Mouse (Mus musculus): Measurements from ENCODE around the gene Hoxd3. TPM values are rescaled to one million over a fixed set of nuclear protein-coding genes. Genes with fewer than 3 reads are reported as not detected.
A peak's percentile ranks its signal among the peaks of the same experiment; 100 is the strongest.

Gene Hoxd3
- polyA plus RNA-seq, 1 experiment, result 0.42 TPM

DNA sequence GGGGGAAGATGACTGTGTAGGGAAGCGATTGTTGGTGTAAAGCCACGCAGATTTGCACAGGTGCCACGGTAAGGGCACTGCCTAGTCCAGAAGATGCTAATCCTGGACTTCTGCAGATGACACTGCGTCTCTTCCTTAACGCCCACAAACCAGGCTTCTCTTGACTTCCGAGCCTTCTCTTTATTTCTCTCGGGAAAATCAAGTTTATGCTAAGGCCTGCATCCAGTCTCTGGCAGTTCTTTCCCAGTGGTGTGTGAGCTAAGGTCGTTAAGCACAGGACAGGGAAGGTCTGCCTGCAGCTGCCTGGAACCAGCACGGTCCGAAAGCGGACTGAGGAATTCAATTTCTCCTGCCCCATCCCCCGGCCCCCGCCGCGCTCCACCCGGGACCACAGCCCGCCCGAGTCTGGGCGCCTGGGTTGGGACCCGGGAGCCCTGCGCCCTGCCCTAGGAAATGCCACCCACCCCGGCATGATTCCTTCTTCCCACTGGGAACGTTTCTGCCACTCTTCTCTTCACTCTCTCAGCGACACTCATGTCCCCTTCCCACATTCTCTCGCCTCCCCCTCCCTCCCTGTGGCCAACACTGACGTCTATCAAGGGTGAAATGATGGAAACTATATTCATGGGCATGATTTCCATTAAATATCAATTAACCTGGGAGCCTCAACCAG is 7.9 kb upstream of the Hoxd3 start:
- TF ChIP-seq CTCF (IDR thresholded peaks at IDR 0.05; ENCODE audit: extremely low read depth, insufficient read length, insufficient replicate concordance, low read depth, low read length) (no peak), POLR2A (IDR thresholded peaks at IDR 0.05; ENCODE audit: low read depth, low read length) (no peak)
- no peaks in the 10 kb centered on the region for H3K36me3 ChIP-seq (ENCODE audit: control insufficient read depth, insufficient read depth, low read length)
- no peak overlapping the region for H3K4me3 ChIP-seq (ENCODE audit: low read depth, low read length)
- H3K27ac ChIP-seq (ENCODE audit: insufficient read depth, low read depth, low read length), result no peak overlapping the region
- peaks cover 6% of the 10 kb centered on the region; the same call in 1 of the 2 replicates for H3K4me1 ChIP-seq (ENCODE audit: control insufficient read depth, insufficient read depth, insufficient read length, low read length)
- peaks cover 76% of the 10 kb centered on the region for H3K27me3 ChIP-seq (ENCODE audit: control insufficient read depth, insufficient read depth, low read length)
- WGBS, result 16% methylated on average over 26 of the region's 26 CpGs

DNA sequence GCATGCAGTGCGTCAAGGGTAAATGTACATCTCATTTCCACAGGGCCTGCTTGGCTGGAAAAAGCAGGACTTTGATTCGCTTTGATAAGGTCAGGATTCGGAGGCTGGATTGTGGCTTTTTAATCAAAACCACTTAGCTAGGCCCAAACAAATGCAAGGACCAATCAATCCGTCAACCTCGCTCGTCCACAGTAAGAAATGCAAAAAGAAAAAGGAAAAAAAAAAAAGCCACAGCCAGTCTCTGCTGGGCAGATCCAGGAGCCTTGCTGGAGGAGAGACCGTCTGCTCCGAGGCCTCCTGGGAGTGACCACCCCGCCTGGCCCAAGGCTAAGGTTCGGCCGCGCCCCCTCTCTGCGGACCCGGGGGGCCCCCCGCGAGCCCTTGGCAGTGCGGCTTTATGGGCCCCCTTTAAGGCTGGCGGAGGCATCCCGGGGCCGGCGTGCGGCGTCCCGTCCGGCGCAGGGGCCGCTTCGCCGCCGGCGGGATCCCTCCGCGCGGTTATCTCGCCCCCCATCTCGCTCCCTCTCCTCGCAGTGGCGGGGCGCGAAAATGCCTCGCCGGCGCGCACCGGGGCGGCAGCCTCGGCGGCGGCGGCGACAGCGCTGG is 7.2 kb upstream of the Hoxd3 start, which contains the start of gene Hoxd8:
Hoxd8 (plus strand) TSS at position 223 of the 606 bp plus-strand sequence.
- Histone ChIP-seq H3K27me3 (ENCODE audit: control insufficient read depth, insufficient read depth, low read length) (peaks cover 71% of the 10 kb centered on the region), H3K4me1 (ENCODE audit: control insufficient read depth, insufficient read depth, insufficient read length, low read length) (peaks cover 6% of the 10 kb centered on the region; the same call in 1 of the 2 replicates), H3K27ac (ENCODE audit: insufficient read depth, low read depth, low read length) (no peak within 1 kb of the TSS), H3K4me3 (ENCODE audit: low read depth, low read length) (peak within 1 kb of the TSS; percentile 63), H3K36me3 (ENCODE audit: control insufficient read depth, insufficient read depth, low read length) (no peaks in the 10 kb centered on the region)
- TF ChIP-seq CTCF (IDR thresholded peaks at IDR 0.05; ENCODE audit: extremely low read depth, insufficient read length, insufficient replicate concordance, low read depth, low read length), result no peak
- TF ChIP-seq POLR2A (IDR thresholded peaks at IDR 0.05; ENCODE audit: low read depth, low read length), result no peak
- WGBS, result 2% methylated on average over 52 of the region's 52 CpGs

DNA sequence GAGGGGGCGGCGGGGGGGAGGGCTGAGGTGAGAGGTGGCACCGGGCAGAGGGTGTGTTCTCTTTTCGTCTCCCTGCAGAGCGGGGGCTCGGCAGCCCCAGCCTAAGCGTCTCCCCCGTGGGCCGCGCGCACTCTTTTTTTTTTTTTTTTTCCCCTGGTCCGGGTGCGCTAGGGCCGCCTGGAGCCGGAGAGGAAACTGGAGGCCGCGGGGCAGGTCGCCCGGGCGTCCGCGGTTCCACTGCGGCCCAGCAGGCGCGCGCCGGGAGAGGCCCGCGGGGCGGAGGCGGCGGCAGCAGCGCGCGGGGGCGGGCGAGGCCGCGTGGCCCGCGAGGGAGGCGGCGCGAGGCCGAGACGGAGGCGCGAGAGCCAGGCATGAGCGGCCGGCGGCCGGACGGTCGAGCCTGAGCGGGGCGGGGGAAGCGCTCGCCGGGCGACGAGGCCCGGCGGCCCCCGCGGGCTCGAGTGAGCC is 6.7 kb upstream of the Hoxd3 start:
- Histone ChIP-seq H3K36me3 (ENCODE audit: control insufficient read depth, insufficient read depth, low read length) (no peaks in the 10 kb centered on the region), H3K4me1 (ENCODE audit: control insufficient read depth, insufficient read depth, insufficient read length, low read length) (peaks cover 6% of the 10 kb centered on the region; the same call in 1 of the 2 replicates), H3K4me3 (ENCODE audit: low read depth, low read length) (peak overlapping the region; percentile 63), H3K27ac (ENCODE audit: insufficient read depth, low read depth, low read length) (no peak overlapping the region), H3K27me3 (ENCODE audit: control insufficient read depth, insufficient read depth, low read length) (peaks cover 70% of the 10 kb centered on the region)
- TF ChIP-seq POLR2A (IDR thresholded peaks at IDR 0.05; ENCODE audit: low read depth, low read length), result no peak
- no peak for TF ChIP-seq CTCF (IDR thresholded peaks at IDR 0.05; ENCODE audit: extremely low read depth, insufficient read length, insufficient replicate concordance, low read depth, low read length)
- WGBS, result 3% methylated on average over 62 of the region's 66 CpGs

DNA sequence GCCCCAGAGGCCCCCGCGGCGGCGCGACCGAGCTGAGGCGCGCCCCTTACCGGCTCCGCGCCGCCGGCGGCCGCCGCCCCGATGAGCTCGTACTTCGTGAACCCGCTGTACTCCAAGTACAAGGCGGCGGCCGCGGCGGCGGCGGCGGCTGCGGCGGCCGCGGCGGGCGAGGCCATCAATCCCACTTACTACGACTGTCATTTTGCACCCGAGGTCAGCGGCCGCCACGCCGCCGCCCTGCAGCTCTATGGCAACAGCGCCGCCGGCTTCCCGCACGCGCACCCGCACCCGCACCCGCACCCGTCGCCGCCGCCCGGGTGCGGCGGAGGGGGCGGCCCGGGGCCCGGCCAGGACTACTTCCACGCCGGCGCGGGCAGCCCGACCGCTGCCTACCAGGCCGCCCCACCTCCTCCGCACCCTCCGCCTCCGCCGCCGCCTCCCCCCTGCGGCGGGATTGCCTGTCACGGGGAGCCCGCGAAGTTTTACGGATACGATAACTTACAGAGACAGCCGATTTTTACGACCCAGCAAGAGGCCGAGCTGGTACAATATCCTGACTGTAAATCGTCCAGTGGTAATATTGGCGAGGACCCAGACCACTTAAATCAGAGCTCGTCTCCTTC is 6.1 kb upstream of the Hoxd3 start:
- Histone ChIP-seq H3K36me3 (ENCODE audit: control insufficient read depth, insufficient read depth, low read length) (no peaks in the 10 kb centered on the region), H3K4me1 (ENCODE audit: control insufficient read depth, insufficient read depth, insufficient read length, low read length) (peaks cover 6% of the 10 kb centered on the region; the same call in 1 of the 2 replicates), H3K27me3 (ENCODE audit: control insufficient read depth, insufficient read depth, low read length) (peaks cover 68% of the 10 kb centered on the region), H3K27ac (ENCODE audit: insufficient read depth, low read depth, low read length) (no peak overlapping the region), H3K4me3 (ENCODE audit: low read depth, low read length) (peak overlapping the region; percentile 63)
- under 1% methylated on average over 84 of the region's 85 CpGs for WGBS
- TF ChIP-seq CTCF (IDR thresholded peaks at IDR 0.05; ENCODE audit: extremely low read depth, insufficient read length, insufficient replicate concordance, low read depth, low read length) (no peak), POLR2A (IDR thresholded peaks at IDR 0.05; ENCODE audit: low read depth, low read length) (no peak)

DNA sequence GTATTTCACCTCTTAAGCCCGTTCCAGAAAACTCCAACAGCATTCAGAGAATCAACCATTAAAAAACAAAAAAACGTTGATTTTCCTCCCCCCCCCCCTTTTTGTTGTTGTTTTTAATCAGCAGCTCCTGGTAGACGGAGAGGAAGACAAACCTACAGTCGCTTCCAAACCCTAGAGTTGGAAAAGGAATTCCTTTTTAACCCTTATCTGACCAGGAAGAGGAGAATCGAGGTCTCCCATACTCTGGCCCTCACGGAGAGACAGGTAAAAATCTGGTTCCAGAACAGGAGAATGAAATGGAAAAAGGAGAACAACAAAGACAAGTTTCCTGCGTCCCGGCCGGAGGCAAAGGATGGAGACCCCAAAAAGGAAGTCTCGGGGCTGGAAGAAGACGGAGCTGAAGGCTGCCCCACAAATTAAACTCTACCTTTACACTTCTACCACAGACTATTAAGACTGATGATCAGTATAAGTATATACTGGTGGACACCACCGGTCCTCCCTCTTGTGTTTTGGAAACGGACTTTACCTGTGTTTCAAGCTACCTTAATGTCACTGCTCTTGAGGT is 5.2 kb upstream of the Hoxd3 start:
- 9% methylated on average over 13 of the region's 13 CpGs for WGBS
- H3K36me3 ChIP-seq (ENCODE audit: control insufficient read depth, insufficient read depth, low read length), result no peaks in the 10 kb centered on the region
- H3K27me3 ChIP-seq (ENCODE audit: control insufficient read depth, insufficient read depth, low read length), result peaks cover 67% of the 10 kb centered on the region
- no peak overlapping the region for H3K27ac ChIP-seq (ENCODE audit: insufficient read depth, low read depth, low read length)
- no peak for TF ChIP-seq POLR2A (IDR thresholded peaks at IDR 0.05; ENCODE audit: low read depth, low read length)
- no peak overlapping the region for H3K4me3 ChIP-seq (ENCODE audit: low read depth, low read length)
- peaks cover 6% of the 10 kb centered on the region; the same call in 1 of the 2 replicates for H3K4me1 ChIP-seq (ENCODE audit: control insufficient read depth, insufficient read depth, insufficient read length, low read length)

- no peak overlapping the region for H3K4me3 ChIP-seq (ENCODE audit: low read depth, low read length)
- 32% methylated on average over 7 of the region's 7 CpGs for WGBS
- no peak overlapping the region for H3K27ac ChIP-seq (ENCODE audit: insufficient read depth, low read depth, low read length)
- H3K27me3 ChIP-seq (ENCODE audit: control insufficient read depth, insufficient read depth, low read length), result peaks cover 70% of the 10 kb centered on the region
- H3K36me3 ChIP-seq (ENCODE audit: control insufficient read depth, insufficient read depth, low read length), result no peaks in the 10 kb centered on the region
- peaks cover 8% of the 10 kb centered on the region for H3K4me1 ChIP-seq (ENCODE audit: control insufficient read depth, insufficient read depth, insufficient read length, low read length)
- TF ChIP-seq POLR2A (IDR thresholded peaks at IDR 0.05; ENCODE audit: low read depth, low read length) (no peak), CTCF (IDR thresholded peaks at IDR 0.05; ENCODE audit: extremely low read depth, insufficient read length, insufficient replicate concordance, low read depth, low read length) (no peak)
Observed at GRCm38 (mm10) chr2:74707599-74707998, 4.1 kb upstream of the Hoxd3 start.

DNA sequence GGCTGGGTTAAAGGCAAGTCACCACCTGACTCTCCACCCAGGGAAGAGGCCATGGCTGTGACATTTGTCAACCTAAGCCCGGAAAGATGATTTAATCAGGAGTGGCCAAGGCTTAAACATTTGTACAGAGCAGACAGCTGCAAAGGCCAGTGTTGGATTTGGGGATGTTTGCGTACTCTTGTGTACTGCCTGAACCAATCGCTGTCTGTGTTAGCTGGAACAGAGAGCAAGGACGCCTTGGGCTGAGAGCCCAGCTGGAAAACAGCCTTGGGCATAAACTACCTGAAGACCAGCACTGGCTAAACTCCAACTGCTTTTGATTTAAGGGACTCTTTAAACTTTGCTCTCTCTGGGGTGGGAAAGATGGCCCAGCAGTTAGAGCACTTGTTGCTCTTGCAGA is 3.1 kb upstream of the Hoxd3 start:
- Histone ChIP-seq H3K4me3 (ENCODE audit: low read depth, low read length) (no peak overlapping the region), H3K36me3 (ENCODE audit: control insufficient read depth, insufficient read depth, low read length) (no peaks in the 10 kb centered on the region), H3K27ac (ENCODE audit: insufficient read depth, low read depth, low read length) (no peak overlapping the region), H3K4me1 (ENCODE audit: control insufficient read depth, insufficient read depth, insufficient read length, low read length) (peaks cover 8% of the 10 kb centered on the region), H3K27me3 (ENCODE audit: control insufficient read depth, insufficient read depth, low read length) (peaks cover 70% of the 10 kb centered on the region)
- no peak for TF ChIP-seq POLR2A (IDR thresholded peaks at IDR 0.05; ENCODE audit: low read depth, low read length)
- no peak for TF ChIP-seq CTCF (IDR thresholded peaks at IDR 0.05; ENCODE audit: extremely low read depth, insufficient read length, insufficient replicate concordance, low read depth, low read length)
- WGBS, result 43% methylated on average over 4 of the region's 4 CpGs

All from small intestine, adult 2 months (tissue).